Mouse (Mus musculus) neural tube, postnatal 0 days (tissue): ENCODE results near the gene Tnfsf12. TPM values are rescaled to one million over a fixed set of nuclear protein-coding genes. Genes with fewer than 3 reads are reported as not detected.

Experiments
- microRNA counts: library from miRNA; unstranded; fragments of <30 nt; microRNA quantifications from one replicate; lab custom pipeline; 2015
- microRNA-seq: library from miRNA; unstranded; fragments of <30 nt; microRNA quantifications from one replicate; pipeline ENCODE4, GENCODE M21; 2016
- polyA plus RNA-seq: library from polyadenylated mRNA; unstranded; fragments of >200 nt; fragmentation: Nextera tagmentation; extraction: Ambion mirVana; gene quantifications from 2 replicates; pipeline ENCODE4 v1.2.1, GENCODE M21; 2015

The Tnfsf12 gene
- 7.0 TPM in 2 replicates for polyA plus RNA-seq

GRCm38 (mm10) chr11:69695361-69696181 lies at the start of gene Tnfsf12, which contains the start of gene Tnfsfm13:
Gene Tnfsf12, minus strand, starts transcription at chr11:69695849.
Gene Tnfsfm13, minus strand, starts transcription at chr11:69696098.

GRCm38 (mm10) chr11:69685526-69686148 lies 10.0 kb downstream of the Tnfsf12 start, which contains the start of gene Tnfsf13:
Gene Tnfsf13, minus strand, starts transcription at chr11:69685784.

GRCm38 (mm10) chr11:69681314-69682208 lies 14.1 kb downstream of the Tnfsf12 start, which contains the start of gene Senp3:
Gene Senp3, minus strand, starts transcription at chr11:69682084.

GRCm38 (mm10) chr11:69672211-69672706 lies 23.4 kb downstream of the Tnfsf12 start, which contains the start of gene Eif4a1:
Gene Eif4a1, minus strand, starts transcription at chr11:69672423.

GRCm38 (mm10) chr11:69665961-69666664 lies 29.5 kb downstream of the Tnfsf12 start, which contains the start of gene Cd68:
Gene Cd68, minus strand, starts transcription at chr11:69666153.

GRCm38 (mm10) chr11:69662213-69662966 lies 33.3 kb downstream of the Tnfsf12 start, which contains the start of gene Mpdu1:
Gene Mpdu1, minus strand, starts transcription at chr11:69662642.

GRCm38 (mm10) chr11:69655264-69656064 lies 40.2 kb downstream of the Tnfsf12 start, which contains the start of gene Sox15:
Gene Sox15, plus strand, starts transcription at chr11:69655314.

MicroRNAs within 50 kb of the gene (microRNA counts, 519-probe panel; counts per million panel counts)
- microRNA mmu-miR-1934 (lab: Ali Mortazavi, UCI): 40.5 counts per million

Small RNA genes lying within 50 kb of the gene (microRNA-seq; reads per million reads assigned to microRNA genes)
- gene Mir1934: 1.2 reads per million

Other genes with a start within 250 kb of the Tnfsf12 start
- gene Dnah2, start 146.7 kb downstream of the Tnfsf12 start, polyA plus RNA-seq: 2.8 and 4.7 TPM in 2 replicates
- 132 and 148 TPM in 2 replicates for gene Efnb3, start 135.6 kb downstream of the Tnfsf12 start, polyA plus RNA-seq
- 12.1 and 13.1 TPM in 2 replicates for gene Wrap53, start 115.6 kb downstream of the Tnfsf12 start, polyA plus RNA-seq
- 31.4 and 33.8 TPM in 2 replicates for gene Trp53, start 115.5 kb downstream of the Tnfsf12 start, polyA plus RNA-seq
- gene Atp1b2, start 89.9 kb downstream of the Tnfsf12 start, polyA plus RNA-seq: 226 and 228 TPM in 2 replicates
- gene Shbg, start 77.9 kb downstream of the Tnfsf12 start, polyA plus RNA-seq: not detected in 2 replicates
- gene Sat2, start 73.8 kb downstream of the Tnfsf12 start, polyA plus RNA-seq: 29.9 and 31.5 TPM in 2 replicates
- gene Fxr2, start 62.9 kb downstream of the Tnfsf12 start, polyA plus RNA-seq: 29.7 and 32.1 TPM in 2 replicates
- gene Sox15, start 40.5 kb downstream of the Tnfsf12 start, polyA plus RNA-seq: 0.36 and 0.46 TPM in 2 replicates
- gene Mpdu1, start 33.2 kb downstream of the Tnfsf12 start, polyA plus RNA-seq: 113 and 114 TPM in 2 replicates
- 14.1 and 18.7 TPM in 2 replicates for gene Cd68, start 29.7 kb downstream of the Tnfsf12 start, polyA plus RNA-seq
- gene Eif4a1, start 23.4 kb downstream of the Tnfsf12 start, polyA plus RNA-seq: 347 and 357 TPM in 2 replicates
- gene Senp3, start 13.8 kb downstream of the Tnfsf12 start, polyA plus RNA-seq: 69.5 and 74.3 TPM in 2 replicates
- 0.92 and 0.93 TPM in 2 replicates for gene Tnfsf13, start 10.1 kb downstream of the Tnfsf12 start, polyA plus RNA-seq
- gene Tnfsfm13, start 249 bp upstream of the Tnfsf12 start, polyA plus RNA-seq: 1.3 and 3.3 TPM in 2 replicates
- 9.6 and 10.9 TPM in 2 replicates for gene Polr2a, start 62.8 kb upstream of the Tnfsf12 start, polyA plus RNA-seq
- gene Slc35g3, start 66.1 kb upstream of the Tnfsf12 start, polyA plus RNA-seq: 0.09 and 0.15 TPM in 2 replicates
- gene Zbtb4, start 70.1 kb upstream of the Tnfsf12 start, polyA plus RNA-seq: 4.9 and 6.8 TPM in 2 replicates
- 1.3 and 1.5 TPM in 2 replicates for gene Chrnb1, start 100.1 kb upstream of the Tnfsf12 start, polyA plus RNA-seq
- gene Fgf11, start 106.0 kb upstream of the Tnfsf12 start, polyA plus RNA-seq: 7.1 and 8.5 TPM in 2 replicates
- gene Tmem102, start 109.8 kb upstream of the Tnfsf12 start, polyA plus RNA-seq: 1.2 and 1.6 TPM in 2 replicates
- gene Gm39566, start 119.4 kb upstream of the Tnfsf12 start, polyA plus RNA-seq: not detected in 2 replicates
- not detected in 2 replicates for gene Spem2, start 122.6 kb upstream of the Tnfsf12 start, polyA plus RNA-seq
- not detected in 2 replicates for gene Spem1, start 126.3 kb upstream of the Tnfsf12 start, polyA plus RNA-seq
- 25.7 and 29.7 TPM in 2 replicates for gene Nlgn2, start 141.9 kb upstream of the Tnfsf12 start, polyA plus RNA-seq
- gene Tmem256, start 142.7 kb upstream of the Tnfsf12 start, polyA plus RNA-seq: 452 and 485 TPM in 2 replicates
- gene Plscr3, start 150.5 kb upstream of the Tnfsf12 start, polyA plus RNA-seq: 32.3 and 33.8 TPM in 2 replicates
- 0.15 TPM in 1 of 2 replicates, not detected in the other for gene Tnk1, start 162.9 kb upstream of the Tnfsf12 start, polyA plus RNA-seq
- gene Tmem95, start 182.2 kb upstream of the Tnfsf12 start, polyA plus RNA-seq: not detected in 2 replicates
- 2.1 and 2.2 TPM in 2 replicates for gene Kctd11, start 185.6 kb upstream of the Tnfsf12 start, polyA plus RNA-seq
- gene Acap1, start 199.7 kb upstream of the Tnfsf12 start, polyA plus RNA-seq: 0.10 and 0.15 TPM in 2 replicates
- 3.0 and 3.2 TPM in 2 replicates for gene 2810408A11Rik, start 205.1 kb upstream of the Tnfsf12 start, polyA plus RNA-seq
- gene Neurl4, start 205.2 kb upstream of the Tnfsf12 start, polyA plus RNA-seq: 13.0 and 19.0 TPM in 2 replicates
- gene Gps2, start 218.0 kb upstream of the Tnfsf12 start, polyA plus RNA-seq: 48.2 and 58.8 TPM in 2 replicates
- gene Eif5a, start 226.1 kb upstream of the Tnfsf12 start, polyA plus RNA-seq: 1,029 and 1,041 TPM in 2 replicates
- gene Ybx2, start 239.9 kb upstream of the Tnfsf12 start, polyA plus RNA-seq: 3.5 and 5.2 TPM in 2 replicates